Mouse (Mus musculus): Measurements from ENCODE around the gene Il1r2.

GRCm38 (mm10) chr1:40073779-40074178 lies at the start of gene Il1r2:
- TF ChIP-seq CTCF (IDR thresholded peaks at IDR 0.05; ENCODE audit: low read depth, low read length): no peak
- TF ChIP-seq POLR2A (IDR thresholded peaks at IDR 0.05; ENCODE audit: borderline replicate concordance, low read depth, low read length): no peak

All from bone marrow macrophage, adult 2 months (primary cell).